Mouse (Mus musculus) kidney, embryonic 16.5 days (tissue): ENCODE measurements around the gene Itga3. TPM values are rescaled to one million over a fixed set of nuclear protein-coding genes. Genes with fewer than 3 reads are reported as not detected.

Source experiments
- ATAC-seq: fragments of 200-750 bp; cut with Nextera tagmentation; 2 replicates; pipeline ENCODE4 v1.8.0; 2017; ENCODE audit warnings: moderate TSS enrichment; ENCODE audit not compliant: low FRiP score, low TSS enrichment
- H3K27ac ChIP-seq: fragments of 300-500 bp; sonication (generic); 2 replicates; pipeline ENCODE4 v1.5.1; 2014; ENCODE audit warnings: low read length
- H3K27me3 ChIP-seq: fragments of 300-500 bp; sonication (generic); 2 replicates; pipeline ENCODE4 v1.6.1; 2014; ENCODE audit warnings: low read length, control low read depth, mixed read lengths; ENCODE audit not compliant: insufficient read depth
- H3K36me3 ChIP-seq: fragments of 300-500 bp; sonication (generic); 2 replicates; pipeline ENCODE4 v1.6.1; 2014; ENCODE audit warnings: low read length, control low read depth, mixed read lengths; ENCODE audit not compliant: insufficient read depth
- H3K4me1 ChIP-seq: fragments of 300-500 bp; sonication (generic); 2 replicates; pipeline ENCODE4 v1.6.1; 2014; ENCODE audit warnings: low read length, control low read depth, mixed read lengths; ENCODE audit not compliant: insufficient read depth
- H3K4me2 ChIP-seq: fragments of 300-500 bp; sonication (generic); replicated peaks from 2 replicates; pipeline ENCODE4 v1.6.1; 2014; ENCODE audit warnings: low read depth, low read length
- H3K4me3 ChIP-seq: fragments of 300-500 bp; sonication (generic); 2 replicates; pipeline ENCODE4 v1.5.1; 2014; ENCODE audit warnings: mild to moderate bottlenecking, low read length
- H3K9ac ChIP-seq: fragments of 300-500 bp; sonication (generic); replicated peaks from 2 replicates; pipeline ENCODE4 v1.6.1; 2014; ENCODE audit warnings: low read length
- H3K9me3 ChIP-seq: fragments of 300-500 bp; sonication (generic); 2 replicates; pipeline ENCODE4 v1.6.1; 2016; ENCODE audit warnings: low read length, control low read depth
- WGBS: fragments of 180-500 bp; shearing (Covaris S2); extraction: QIAGEN DNeasy Blood & Tissue Kit; methylation state at CpG from one replicate; pipeline ENCODE4 v1.1.7; 2014; 5-methylcytosine and 5-hydroxymethylcytosine counted together
- polyA plus RNA-seq: library from polyadenylated mRNA; unstranded; fragments of >200 nt; fragmentation: Nextera tagmentation; extraction: Ambion mirVana; gene quantifications from 2 replicates; pipeline ENCODE4 v1.2.1, GENCODE M21; 2015

The Itga3 gene
- polyA plus RNA-seq, result 25.5 and 25.8 TPM in 2 replicates

DNA sequence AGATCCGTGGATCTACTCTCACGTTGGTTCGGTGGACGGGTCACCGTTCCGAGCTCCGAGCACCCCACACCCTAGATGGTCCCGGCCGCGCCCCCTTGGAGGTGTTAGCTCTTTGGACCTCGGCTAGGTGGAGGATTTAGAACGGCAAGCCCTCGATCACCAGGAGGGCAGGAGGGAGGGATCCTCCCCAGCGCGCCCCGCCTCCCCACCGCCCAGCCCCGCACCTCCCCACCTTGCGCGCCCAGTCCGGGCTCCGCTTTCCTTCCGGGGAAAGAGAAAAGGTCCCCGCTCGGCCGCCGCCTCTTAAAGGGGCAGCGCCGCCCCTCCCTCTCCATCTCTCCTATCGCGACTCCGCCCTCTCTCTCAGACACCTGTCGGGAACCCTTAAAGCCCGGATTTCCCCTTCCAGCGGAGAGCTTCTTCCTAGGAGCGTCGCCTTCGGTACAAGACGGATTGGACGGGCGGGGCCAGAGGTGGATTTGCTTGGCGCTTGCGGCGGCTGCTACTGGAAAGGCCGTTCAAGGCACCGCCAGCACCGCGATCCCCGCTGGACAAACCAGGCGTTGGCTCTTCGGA is at the start of gene Itga3:
Itga3 (minus strand) TSS at position 266 of the 576 bp plus-strand sequence.
- H3K4me2 ChIP-seq, result peak within 1 kb of the TSS; percentile 82
- no peaks in the 10 kb centered on the region for H3K27me3 ChIP-seq
- H3K9me3 ChIP-seq, result no peaks in the 10 kb centered on the region
- H3K9ac ChIP-seq, result peak within 1 kb of the TSS; percentile 77
- H3K36me3 ChIP-seq, result no peaks in the 10 kb centered on the region
- peak; percentile 77 for ATAC-seq
- peak within 1 kb of the TSS; percentile 70 for H3K4me3 ChIP-seq
- H3K27ac ChIP-seq, result peak within 1 kb of the TSS; percentile 87
- WGBS, result under 1% methylated on average over 41 of the region's 51 CpGs
- H3K4me1 ChIP-seq, result peaks cover 70% of the 10 kb centered on the region

- Histone ChIP-seq H3K4me3 (no peak overlapping the region), H3K36me3 (no peaks in the 10 kb centered on the region), H3K27me3 (peaks cover 64% of the 10 kb centered on the region), H3K4me1 (peaks cover 33% of the 10 kb centered on the region), H3K9ac (no peak overlapping the region), H3K9me3 (no peaks in the 10 kb centered on the region), H3K4me2 (no peak overlapping the region), H3K27ac (no peak overlapping the region)
- 20% methylated on average over 7 of the region's 7 CpGs for WGBS
- peak; percentile 19; the same call in 1 of the 2 replicates for ATAC-seq
Measured at GRCm38 (mm10) chr11:95125366-95125948, 48.9 kb upstream of the Itga3 start.

GRCm38 (mm10) chr11:95122100-95122489 is 45.5 kb upstream of the Itga3 start:
- 56% methylated on average over 6 of the region's 6 CpGs for WGBS
- no peak overlapping the region for H3K27ac ChIP-seq
- H3K36me3 ChIP-seq, result no peaks in the 10 kb centered on the region
- peaks cover 45% of the 10 kb centered on the region for H3K4me1 ChIP-seq
- no peak for ATAC-seq
- H3K27me3 ChIP-seq, result peaks cover 65% of the 10 kb centered on the region
- H3K9me3 ChIP-seq, result no peaks in the 10 kb centered on the region
- H3K9ac ChIP-seq, result no peak overlapping the region
- no peak overlapping the region for H3K4me2 ChIP-seq
- no peak overlapping the region for H3K4me3 ChIP-seq

DNA sequence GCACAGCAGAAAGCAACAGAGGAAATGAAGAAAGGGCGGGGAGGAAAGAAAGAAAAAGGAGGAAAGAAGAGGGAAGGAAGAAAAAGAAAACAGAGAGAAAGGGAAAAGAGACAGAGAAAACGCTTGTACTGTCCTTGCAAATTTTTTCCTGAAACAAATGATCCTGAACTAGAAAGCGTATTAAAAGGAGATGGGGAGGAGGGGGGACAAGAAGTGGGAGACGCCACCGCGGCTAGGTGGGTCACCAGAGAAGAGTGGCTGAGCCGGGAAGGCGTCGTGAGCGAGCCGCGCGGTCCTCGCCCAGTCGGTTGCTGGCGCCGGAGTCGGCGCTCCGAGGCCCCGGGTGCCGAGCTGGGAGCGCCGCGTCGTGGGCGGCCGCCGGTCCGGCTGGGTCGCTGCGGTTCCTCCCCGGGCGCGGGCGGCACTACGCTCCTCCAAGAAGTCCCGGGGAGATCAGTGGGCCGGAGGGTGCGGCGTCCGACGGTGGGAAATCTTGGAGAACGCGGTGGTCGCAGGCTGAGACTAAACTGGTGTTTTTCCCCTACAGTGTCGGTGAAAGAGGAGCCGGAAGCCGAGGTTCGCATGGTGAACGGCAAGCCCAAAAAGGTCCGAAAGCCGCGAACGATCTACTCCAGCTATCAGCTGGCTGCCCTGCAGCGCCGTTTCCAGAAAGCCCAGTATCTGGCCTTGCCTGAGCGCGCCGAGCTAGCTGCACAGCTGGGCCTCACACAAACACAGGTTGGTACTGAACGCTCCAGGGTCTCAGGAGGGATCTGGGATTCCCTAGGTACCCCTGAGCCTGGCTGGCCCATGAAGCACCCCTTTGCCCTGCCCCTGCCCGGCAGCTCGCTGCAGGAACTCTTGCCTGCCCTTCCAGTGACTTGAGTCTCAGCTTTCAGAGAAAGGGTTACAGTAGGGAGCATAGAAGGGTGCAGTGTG is 44.8 kb upstream of the Itga3 start:
- Histone ChIP-seq H3K4me1 (peaks cover 39% of the 10 kb centered on the region), H3K27me3 (peaks cover 65% of the 10 kb centered on the region), H3K4me2 (peak overlapping the region; percentile 76), H3K27ac (no peak overlapping the region), H3K9me3 (no peaks in the 10 kb centered on the region), H3K36me3 (no peaks in the 10 kb centered on the region), H3K4me3 (peak overlapping the region; percentile 48), H3K9ac (peak overlapping the region; percentile 33)
- WGBS, result 2% methylated on average over 50 of the region's 63 CpGs
- no peak for ATAC-seq

- no peak overlapping the region for H3K27ac ChIP-seq
- ATAC-seq, result no peak
- no peaks in the 10 kb centered on the region for H3K36me3 ChIP-seq
- H3K9me3 ChIP-seq, result no peaks in the 10 kb centered on the region
- peak overlapping the region; percentile 48 for H3K4me3 ChIP-seq
- peaks cover 65% of the 10 kb centered on the region for H3K27me3 ChIP-seq
- H3K4me2 ChIP-seq, result peak overlapping the region; percentile 76
- 2% methylated on average over 21 of the region's 21 CpGs for WGBS
- peaks cover 31% of the 10 kb centered on the region for H3K4me1 ChIP-seq
- H3K9ac ChIP-seq, result 0 out of 2 replicates have a peak overlapping the region, but pooled peaks have one; percentile 48
Measured at GRCm38 (mm10) chr11:95120633-95121020, 44.0 kb upstream of the Itga3 start.

GRCm38 (mm10) chr11:95119990-95120632 is 43.5 kb upstream of the Itga3 start, which contains the start of gene Dlx3:
Dlx3 (plus strand) TSS chr11:95120119.
- 1% methylated on average over 55 of the region's 55 CpGs for WGBS
- Histone ChIP-seq H3K9ac (peak within 1 kb of the TSS; percentile 48; the same call in 1 of the 2 replicates), H3K4me3 (peak within 1 kb of the TSS; percentile 48), H3K4me2 (peak within 1 kb of the TSS; percentile 76), H3K27me3 (peaks cover 65% of the 10 kb centered on the region), H3K4me1 (peaks cover 27% of the 10 kb centered on the region; the same call in 1 of the 2 replicates), H3K9me3 (no peaks in the 10 kb centered on the region), H3K36me3 (no peaks in the 10 kb centered on the region), H3K27ac (no peak within 1 kb of the TSS)
- peak; percentile 32; the same call in 1 of the 2 replicates for ATAC-seq

DNA sequence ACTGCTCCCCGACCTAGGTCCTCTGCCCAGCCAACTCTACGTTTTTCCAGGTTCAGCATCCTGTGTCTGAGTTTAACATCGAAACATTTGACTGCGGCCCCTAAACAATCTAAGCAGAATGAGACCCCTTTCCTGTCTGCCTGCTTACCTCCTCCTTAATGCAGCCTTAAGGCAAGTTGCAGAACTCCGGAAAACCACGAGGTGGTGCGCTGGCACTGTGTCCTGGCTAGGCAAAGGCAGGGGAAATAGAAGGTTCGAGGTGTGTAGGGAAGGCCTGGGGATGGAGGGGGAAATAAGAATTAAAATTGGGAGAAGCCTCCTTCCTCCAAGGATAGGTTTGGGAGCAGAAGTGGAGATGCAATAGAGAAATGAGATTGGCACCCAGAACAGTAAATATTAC is 41.9 kb upstream of the Itga3 start:
- Histone ChIP-seq H3K27ac (no peak overlapping the region), H3K36me3 (no peaks in the 10 kb centered on the region), H3K27me3 (peaks cover 52% of the 10 kb centered on the region), H3K4me3 (no peak overlapping the region), H3K4me1 (peaks cover 27% of the 10 kb centered on the region; the same call in 1 of the 2 replicates), H3K9me3 (no peaks in the 10 kb centered on the region), H3K4me2 (no peak overlapping the region), H3K9ac (no peak overlapping the region)
- ATAC-seq, result no peak
- 1% methylated on average over 8 of the region's 8 CpGs for WGBS

DNA sequence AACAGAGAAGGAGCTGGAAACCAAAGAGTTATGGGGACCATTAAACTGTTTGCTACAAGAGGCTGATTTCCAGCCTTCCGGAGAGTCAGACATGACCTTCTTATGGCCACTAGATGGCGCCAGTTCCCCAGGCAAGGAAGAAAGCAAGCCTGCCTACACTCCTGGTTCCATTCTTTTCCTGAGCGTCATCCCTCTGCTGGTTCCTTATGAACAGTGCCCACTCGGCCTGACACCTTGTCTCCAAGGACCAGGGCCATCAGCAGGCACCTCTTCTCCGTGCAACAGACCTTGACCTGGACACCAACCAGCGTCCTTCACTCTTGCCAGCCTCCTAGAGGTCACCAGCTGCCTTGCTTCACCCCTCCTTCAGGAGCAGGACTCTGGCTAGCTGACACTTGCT is 40.4 kb upstream of the Itga3 start:
- no peak overlapping the region for H3K9ac ChIP-seq
- H3K9me3 ChIP-seq, result no peaks in the 10 kb centered on the region
- peaks cover 27% of the 10 kb centered on the region; the same call in 1 of the 2 replicates for H3K4me1 ChIP-seq
- ATAC-seq, result peak; percentile 65
- 2% methylated on average over 6 of the region's 6 CpGs for whole genome bisulfite sequencing
- H3K4me3 ChIP-seq, result no peak overlapping the region
- H3K36me3 ChIP-seq, result no peaks in the 10 kb centered on the region
- no peak overlapping the region for H3K4me2 ChIP-seq
- no peak overlapping the region for H3K27ac ChIP-seq
- H3K27me3 ChIP-seq, result peaks cover 38% of the 10 kb centered on the region

- 78% methylated on average over 7 of the region's 7 CpGs for WGBS
- Histone ChIP-seq H3K27me3 (no peaks in the 10 kb centered on the region), H3K4me1 (peaks cover 17% of the 10 kb centered on the region), H3K27ac (no peak overlapping the region), H3K4me2 (no peak overlapping the region), H3K36me3 (no peaks in the 10 kb centered on the region), H3K9ac (no peak overlapping the region), H3K9me3 (no peaks in the 10 kb centered on the region), H3K4me3 (no peak overlapping the region)
- ATAC-seq, result no peak
Measured at GRCm38 (mm10) chr11:95110081-95110480, 33.5 kb upstream of the Itga3 start.
